Mouse (Mus musculus) erythroblast, embryonic 14.5 days (primary cell): ENCODE data around the gene Cenpj.

Source experiments
- GATA1 ChIP-seq: IDR thresholded peaks from 2 replicates; pipeline ENCODE4 v1.6.1; 2012; ENCODE audit warnings: low read length, inconsistent platforms, mixed read lengths
- TAL1 ChIP-seq: IDR thresholded peaks from 3 replicates; pipeline ENCODE4 v1.6.1; 2012; ENCODE audit warnings: low read length, inconsistent platforms, mixed read lengths

DNA sequence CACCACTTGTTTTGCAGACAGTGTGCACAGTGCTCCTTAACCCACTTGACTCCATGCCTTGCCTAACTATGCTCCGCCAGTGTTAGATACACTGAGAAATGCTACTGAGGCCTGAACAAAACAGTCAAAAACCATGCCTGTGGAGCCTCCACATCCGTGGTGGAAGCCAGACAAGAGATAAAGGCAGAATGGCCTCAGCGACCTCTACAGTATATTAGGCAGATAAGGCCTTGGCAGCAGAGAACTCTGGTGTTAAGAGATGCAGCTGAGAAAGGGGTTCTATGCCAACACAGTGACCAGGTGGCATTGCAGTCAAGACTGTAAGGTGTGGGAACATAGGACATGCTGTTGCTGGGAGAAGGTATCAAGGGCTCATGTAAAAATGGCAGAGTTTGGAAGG, 68.5 kb downstream of the Cenpj start:
- TF ChIP-seq GATA1 = no peak
- no peak for TF ChIP-seq TAL1
